Mouse (Mus musculus): Measurements from ENCODE around the gene Obscn. TPM values are rescaled to one million over a fixed set of nuclear protein-coding genes. Genes with fewer than 3 reads are reported as not detected.
A peak's percentile ranks its signal among the peaks of the same experiment; 100 is the strongest.

The Obscn gene
- total and polyA plus RNA-seq, 3 experiments: 0.09 to 0.13 (median 0.13) TPM

DNA sequence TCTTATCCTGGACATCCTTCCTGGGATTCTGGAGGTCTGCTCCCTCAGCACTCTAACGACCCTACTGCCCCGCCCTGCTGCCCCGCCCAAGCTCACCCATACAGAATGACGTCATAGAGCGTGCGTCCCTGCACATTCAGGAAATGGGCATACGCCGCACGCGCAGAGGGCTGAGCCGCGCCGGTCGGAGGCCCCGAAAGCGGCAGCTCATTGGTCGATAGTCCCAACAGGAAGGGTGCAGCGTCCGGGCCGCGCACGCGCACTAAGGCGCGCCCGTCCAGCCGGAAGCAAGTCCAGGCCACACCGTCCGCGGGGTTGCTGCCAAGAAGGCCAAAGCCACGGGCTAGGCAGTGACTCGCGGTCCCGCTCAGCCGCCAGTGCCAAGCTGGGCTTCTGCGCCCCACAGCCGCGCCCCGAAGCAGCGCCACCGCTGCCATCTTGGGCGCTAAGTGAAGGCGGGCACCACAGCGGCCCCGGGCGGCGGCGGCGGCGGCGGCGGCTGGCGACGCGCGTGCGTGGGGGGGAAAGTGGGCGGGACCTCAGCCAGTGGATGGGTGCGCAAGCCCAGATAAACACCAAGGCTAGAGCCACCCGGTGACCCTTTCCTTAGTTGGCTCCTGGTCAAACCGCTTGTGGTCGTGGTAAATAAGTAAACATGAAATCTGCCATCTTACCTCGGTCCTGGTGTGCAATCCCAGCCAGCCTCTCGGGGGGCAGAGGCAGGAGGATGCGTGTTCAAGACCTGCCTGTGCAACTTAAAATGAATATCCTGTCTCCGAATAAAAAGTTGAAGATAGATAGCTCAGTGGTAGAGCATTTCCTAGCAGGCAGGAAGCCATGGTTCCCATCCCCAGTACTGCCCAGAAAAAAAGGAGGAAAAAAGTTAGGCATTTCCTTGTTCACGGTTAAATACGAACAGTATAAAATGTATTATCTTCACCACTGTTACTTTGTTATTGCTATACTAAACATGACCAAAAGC lies 27.3 kb upstream of the Obscn start, which contains the start of gene Iba57 (continued):
- TF ChIP-seq GABPA (IDR thresholded peaks at IDR 0.05; ENCODE audit: insufficient replicate concordance, low read depth, low read length): peak; percentile 9; the same call in 1 of the 2 replicates

DNA sequence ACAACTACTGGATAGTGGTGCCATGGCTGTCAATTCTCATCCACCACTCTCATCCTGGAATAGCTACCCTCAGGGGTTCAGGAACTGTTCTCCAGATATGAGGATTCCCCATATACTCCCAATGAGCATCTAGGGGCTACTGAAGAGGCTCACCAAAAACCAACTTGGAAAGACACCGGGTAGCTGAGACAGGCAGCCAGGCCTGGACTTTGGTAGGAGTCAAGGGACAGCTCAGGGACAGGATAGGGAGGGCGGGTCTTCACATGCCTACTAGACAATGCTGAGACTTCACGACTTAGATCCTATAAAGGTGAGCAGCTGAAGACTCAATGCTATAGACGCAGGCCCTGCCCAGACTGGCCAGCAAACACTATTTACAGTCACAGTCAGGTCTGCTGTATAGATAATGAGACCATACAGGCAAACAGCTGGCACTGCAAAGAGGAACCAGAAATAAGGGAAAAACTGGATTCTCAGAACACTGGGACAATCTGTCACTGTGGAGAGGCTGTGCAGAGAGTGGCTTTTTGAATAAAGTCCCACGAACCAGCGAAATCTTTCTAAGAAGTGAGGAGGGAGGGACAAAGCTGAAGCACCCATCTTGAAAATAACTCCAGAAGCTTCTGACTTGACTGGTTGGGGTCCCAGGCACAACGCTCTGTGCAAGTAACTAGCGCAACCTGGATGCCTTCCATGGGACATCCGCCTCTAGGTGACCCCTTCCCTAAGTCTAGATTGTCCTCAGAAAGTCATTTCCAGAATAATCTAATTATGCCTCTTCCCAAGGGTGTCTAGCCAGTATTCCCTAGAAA lies 26.4 kb upstream of the Obscn start:
- no peak overlapping the region for H3K27ac ChIP-seq (ENCODE audit: insufficient read depth, low read depth)
- DNase-seq (ENCODE audit: extremely low read depth): no peak
- H3K4me1 ChIP-seq (ENCODE audit: control insufficient read depth in 1 of 2, insufficient read depth in 2 of 2): peaks cover 28 to 56% of the 10 kb centered on the region in 2 experiments

DNA sequence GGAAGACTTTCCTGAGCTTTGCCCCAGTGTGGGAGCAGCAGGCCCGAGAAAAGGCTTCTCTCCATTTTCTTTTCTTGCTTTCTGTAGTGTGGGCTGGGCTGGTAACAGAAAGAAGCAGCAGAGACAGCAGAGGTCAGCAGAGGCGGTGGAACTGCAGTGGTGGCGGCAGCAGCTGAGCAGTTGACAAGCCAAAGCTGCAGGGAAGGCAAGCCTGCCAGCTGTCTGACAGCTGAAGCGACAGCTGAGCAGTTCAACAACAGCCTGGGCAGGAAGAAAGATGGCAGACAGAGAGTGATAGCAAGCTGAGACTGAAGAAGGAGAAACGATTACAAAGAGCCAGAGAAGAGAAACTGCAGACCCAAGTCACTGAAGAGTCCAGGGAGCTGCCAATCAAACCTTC lies 25.2 kb upstream of the Obscn start:
- Histone ChIP-seq H3K9me3 (replicated peaks; ENCODE audit: low read length) (no peaks in the 10 kb centered on the region), H3K4me2 (ENCODE audit: insufficient read depth, low read depth, poor library complexity, severe bottlenecking) (no peak overlapping the region), H3K9ac (ENCODE audit: insufficient read depth, low read depth) (no peak overlapping the region), H3K27ac (ENCODE audit: insufficient read depth, low read depth) (no peak overlapping the region), H3K27me3 (replicated peaks) (no peaks in the 10 kb centered on the region), H3K4me3 (replicated peaks in 1 of 3; ENCODE audit: low read depth in 2 of 3, low read length in 2 of 3, poor library complexity in 1 of 3) (no peak overlapping the region), H3K36me3 (replicated peaks in 1 of 2; ENCODE audit: control insufficient read depth in 1 of 2, insufficient read depth in 1 of 2, low read length in 1 of 2) (peaks cover 7 to 26% of the 10 kb centered on the region in 2 experiments), H3K4me1 (ENCODE audit: control insufficient read depth in 1 of 2, insufficient read depth in 2 of 2) (peaks cover 28 to 57% of the 10 kb centered on the region in 2 experiments), H3K79me2 (replicated peaks; ENCODE audit: control insufficient read depth, extremely low read depth, insufficient read depth, poor library complexity, severe bottlenecking) (no peaks in the 10 kb centered on the region)
- TF ChIP-seq BHLHE40 (IDR thresholded peaks at IDR 0.05; ENCODE audit: low read depth, low read length): no peak
- TF ChIP-seq TCF12 (IDR thresholded peaks at IDR 0.05; ENCODE audit: low read depth, low read length): no peak
- TF ChIP-seq MYC (IDR thresholded peaks at IDR 0.05; ENCODE audit: low read depth, low read length): no peak
- no peak for TF ChIP-seq SMC3 (IDR thresholded peaks at IDR 0.05; ENCODE audit: low read depth, low read length)
- TF ChIP-seq IRF4 (IDR thresholded peaks at IDR 0.05; ENCODE audit: low read depth, low read length): no peak
- TF ChIP-seq MEF2A (IDR thresholded peaks at IDR 0.05; ENCODE audit: borderline replicate concordance, low read depth, low read length): no peak
- no peak for DNase-seq (ENCODE audit: extremely low read depth)
- dilution Hi-C loops (cut with MboI; ENCODE audit: extremely low pct_ligation_motif_present, extremely low pct_unique_long_range_greater_than_20kb, low sequenced_read_pairs) (no loop called here), in situ Hi-C loops (cut with MboI; ENCODE audit: low pct_ligation_motif_present, low pct_unique_long_range_greater_than_20kb, low sequenced_read_pairs) (no loop called here)

More for the DNA sequence above, 26.4 kb upstream of the Obscn start:
- Histone ChIP-seq H3K9me3 (replicated peaks; ENCODE audit: low read length) (no peaks in the 10 kb centered on the region), H3K27me3 (replicated peaks) (no peaks in the 10 kb centered on the region), H3K79me2 (replicated peaks; ENCODE audit: control insufficient read depth, extremely low read depth, insufficient read depth, poor library complexity, severe bottlenecking) (no peaks in the 10 kb centered on the region), H3K36me3 (replicated peaks in 1 of 2; ENCODE audit: control insufficient read depth in 1 of 2, insufficient read depth in 1 of 2, low read length in 1 of 2) (peaks cover 6 to 14% of the 10 kb centered on the region in 2 experiments), H3K4me3 (replicated peaks in 1 of 3; ENCODE audit: low read depth in 2 of 3, low read length in 2 of 3, poor library complexity in 1 of 3) (peak overlapping the region; percentile 44 to 67 (median 63)), H3K9ac (ENCODE audit: insufficient read depth, low read depth) (peak overlapping the region; percentile 70), H3K4me2 (ENCODE audit: insufficient read depth, low read depth, poor library complexity, severe bottlenecking) (peak overlapping the region; percentile 87)
- TF ChIP-seq MXI1 (IDR thresholded peaks at IDR 0.05; ENCODE audit: low read depth, low read length) (no peak), CHD2 (IDR thresholded peaks at IDR 0.05; ENCODE audit: low read length) (no peak), USF2 (conservative IDR thresholded peaks at IDR 0.05; ENCODE audit: low read depth, low read length) (no peak), MAZ (IDR thresholded peaks at IDR 0.05; ENCODE audit: low read depth, low read length) (no peak), POLR2A (IDR thresholded peaks at IDR 0.05; ENCODE audit: low read depth, low read length) (no peak), ELF1 (IDR thresholded peaks at IDR 0.05; ENCODE audit: low read depth, low read length) (no peak), HCFC1 (IDR thresholded peaks at IDR 0.05; ENCODE audit: low read depth, low read length) (no peak), ZC3H11A (IDR thresholded peaks at IDR 0.05; ENCODE audit: low read depth, low read length) (no peak), NELFE (IDR thresholded peaks at IDR 0.05; ENCODE audit: low read depth, low read length) (no peak), GABPA (IDR thresholded peaks at IDR 0.05; ENCODE audit: insufficient replicate concordance, low read depth, low read length) (no peak), JUN (IDR thresholded peaks at IDR 0.05; ENCODE audit: insufficient read depth, low read depth, low read length) (no peak), ZNF384 (IDR thresholded peaks at IDR 0.05; ENCODE audit: low read depth, low read length) (no peak), MAX (IDR thresholded peaks at IDR 0.05; ENCODE audit: low read length) (no peak), MEF2A (IDR thresholded peaks at IDR 0.05; ENCODE audit: borderline replicate concordance, low read depth, low read length) (no peak)
- dilution Hi-C loops (cut with MboI; ENCODE audit: extremely low pct_ligation_motif_present, extremely low pct_unique_long_range_greater_than_20kb, low sequenced_read_pairs): no loop called here
- in situ Hi-C loops (cut with MboI; ENCODE audit: low pct_ligation_motif_present, low pct_unique_long_range_greater_than_20kb, low sequenced_read_pairs): no loop called here
